Mouse (Mus musculus): ENCODE data around the gene Lrrc4. TPM values are rescaled to one million over a fixed set of nuclear protein-coding genes. Genes with fewer than 3 reads are reported as not detected.

The Lrrc4 gene
- polyA plus RNA-seq, 1 experiment from 2014 or later: 0.35 TPM

DNA sequence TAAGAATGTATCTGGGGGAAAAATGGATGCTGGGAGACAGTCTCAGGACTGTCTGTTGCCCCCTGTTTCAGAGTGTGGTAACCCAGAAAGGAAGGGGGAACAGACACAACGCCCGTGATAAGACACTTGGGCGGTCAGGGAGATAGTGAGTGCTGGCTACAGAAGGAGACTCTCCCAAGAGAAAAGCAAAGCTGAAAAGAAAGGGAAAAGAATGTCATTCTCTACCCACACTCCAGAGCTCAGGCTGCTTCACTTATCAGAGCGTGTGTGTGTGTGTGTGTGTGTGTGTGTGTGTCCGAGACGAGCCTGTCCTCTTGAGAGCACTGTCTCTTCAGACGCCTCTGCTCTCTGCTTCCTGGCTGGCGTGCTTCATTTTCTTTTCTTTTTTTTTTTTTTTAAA lies 45.8 kb downstream of the Lrrc4 start:
- no peak for DNase-seq (ENCODE audit: low spot score)
- Histone ChIP-seq H3K27ac (ENCODE audit: low read length) (no peak overlapping the region), H3K9ac (replicated peaks; ENCODE audit: low read depth) (no peak overlapping the region), H3K4me1 (ENCODE audit: insufficient read depth, low read depth, low read length) (peaks cover 2% of the 10 kb centered on the region; the same call in 1 of the 2 replicates), H3K36me3 (ENCODE audit: insufficient read depth, low read length) (no peaks in the 10 kb centered on the region), H3K4me3 (ENCODE audit: low read depth, low read length) (no peak overlapping the region), H3K27me3 (replicated peaks; ENCODE audit: insufficient read depth, low read length) (no peaks in the 10 kb centered on the region), H3K9me3 (ENCODE audit: low read length) (no peaks in the 10 kb centered on the region), H3K4me2 (replicated peaks; ENCODE audit: low read depth, low read length) (no peak overlapping the region)
- 59% methylated on average over 8 of the region's 8 CpGs for WGBS
- ATAC-seq: no peak
- TF ChIP-seq EP300 (IDR thresholded peaks at IDR 0.05): no peak
- no peak for TF ChIP-seq CTCF (IDR thresholded peaks at IDR 0.05)

DNA sequence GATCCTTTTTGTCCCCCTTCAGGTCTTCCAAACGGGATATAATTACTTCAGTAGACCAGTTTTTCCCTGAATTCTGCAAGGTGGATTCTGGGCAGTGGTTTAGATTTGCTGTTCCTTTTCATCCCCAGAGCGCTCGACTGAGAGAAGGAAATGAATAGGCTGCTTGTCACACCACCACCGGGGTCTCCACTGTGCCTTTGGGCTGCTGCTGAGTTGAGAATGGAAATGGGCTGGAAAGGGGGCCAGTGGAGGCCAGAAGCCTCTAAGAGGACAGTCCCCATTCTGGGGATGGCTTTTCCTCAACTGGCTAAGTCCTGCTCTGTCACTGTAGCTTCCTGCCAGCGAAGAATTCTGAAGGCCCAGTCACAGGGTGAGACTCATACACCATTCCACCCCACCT lies 47.6 kb downstream of the Lrrc4 start:
- no peaks in the 10 kb centered on the region for H3K36me3 ChIP-seq (ENCODE audit: insufficient read depth, low read length)
- no peak overlapping the region for H3K9ac ChIP-seq (replicated peaks; ENCODE audit: low read depth)
- H3K27me3 ChIP-seq (replicated peaks; ENCODE audit: insufficient read depth, low read length): no peaks in the 10 kb centered on the region
- TF ChIP-seq CTCF (IDR thresholded peaks at IDR 0.05) (no peak), EP300 (IDR thresholded peaks at IDR 0.05) (no peak)
- no peak overlapping the region for H3K4me2 ChIP-seq (replicated peaks; ENCODE audit: low read depth, low read length)
- no peak overlapping the region for H3K4me3 ChIP-seq (ENCODE audit: low read depth, low read length)
- DNase-seq (ENCODE audit: low spot score): no peak
- no peak for ATAC-seq
- no peaks in the 10 kb centered on the region for H3K9me3 ChIP-seq (ENCODE audit: low read length)
- peaks cover 2% of the 10 kb centered on the region; the same call in 1 of the 2 replicates for H3K4me1 ChIP-seq (ENCODE audit: insufficient read depth, low read depth, low read length)
- no peak overlapping the region for H3K27ac ChIP-seq (ENCODE audit: low read length)
- WGBS: 82% methylated on average over 5 of the region's 5 CpGs

DNA sequence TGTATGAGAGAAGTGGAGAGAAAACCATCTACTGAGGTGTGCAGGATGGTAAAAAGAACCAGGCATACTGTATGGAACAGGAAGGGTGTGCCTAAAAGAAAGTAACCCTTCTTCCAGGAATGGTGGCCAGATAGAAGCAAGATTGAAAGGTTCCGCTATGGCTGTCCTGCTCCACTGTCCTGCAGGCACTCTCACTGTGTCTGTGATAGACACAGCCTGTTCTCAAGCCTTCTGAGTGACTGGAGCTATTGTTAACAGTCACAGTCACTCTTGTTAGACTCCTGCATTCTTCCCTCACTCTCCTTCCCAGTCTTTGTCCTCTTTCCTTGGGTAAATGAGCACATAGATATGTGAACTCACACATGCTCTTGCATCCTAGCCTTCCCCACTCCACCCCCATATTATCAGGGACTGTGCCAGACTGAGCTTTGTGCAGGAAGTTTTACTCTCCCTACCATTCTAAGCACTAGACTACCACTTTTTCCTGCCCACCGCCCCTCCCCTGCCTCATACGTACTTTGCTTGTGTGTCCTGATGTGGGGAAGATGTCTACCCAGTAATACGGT lies 48.4 kb downstream of the Lrrc4 start:
- Histone ChIP-seq H3K4me2 (replicated peaks; ENCODE audit: low read depth, low read length) (no peak overlapping the region), H3K9ac (replicated peaks; ENCODE audit: low read depth) (no peak overlapping the region), H3K36me3 (ENCODE audit: insufficient read depth, low read length) (no peaks in the 10 kb centered on the region), H3K27ac (ENCODE audit: low read length) (no peak overlapping the region), H3K27me3 (replicated peaks; ENCODE audit: insufficient read depth, low read length) (no peaks in the 10 kb centered on the region), H3K9me3 (ENCODE audit: low read length) (no peaks in the 10 kb centered on the region), H3K4me3 (ENCODE audit: low read depth, low read length) (no peak overlapping the region), H3K4me1 (ENCODE audit: insufficient read depth, low read depth, low read length) (peaks cover 2% of the 10 kb centered on the region; the same call in 1 of the 2 replicates)
- ATAC-seq (no peak), DNase-seq (ENCODE audit: low spot score) (no peak)
- TF ChIP-seq EP300 (IDR thresholded peaks at IDR 0.05): no peak
- no peak for TF ChIP-seq CTCF (IDR thresholded peaks at IDR 0.05)
- WGBS: 76% methylated on average over 4 of the region's 4 CpGs

DNA sequence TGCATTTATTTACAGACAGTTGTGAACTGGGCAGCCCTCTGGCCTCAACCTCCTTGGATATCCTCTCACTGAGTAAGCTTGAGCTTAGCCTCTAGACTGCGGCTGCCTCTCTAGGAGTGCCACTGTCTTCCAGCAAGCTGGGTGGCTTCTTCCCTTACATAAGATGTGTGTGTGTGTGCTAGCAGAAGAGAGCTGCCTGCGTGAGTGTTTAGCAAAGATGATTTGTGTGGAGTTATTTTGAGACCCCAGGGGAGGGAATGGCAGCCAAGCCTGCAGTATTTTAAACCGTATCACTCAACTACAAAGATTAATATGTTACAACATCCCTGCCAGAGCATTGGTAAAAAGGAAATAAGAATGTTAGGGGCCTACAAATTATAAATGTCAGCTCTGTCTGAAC lies 49.9 kb downstream of the Lrrc4 start:
- no peaks in the 10 kb centered on the region for H3K36me3 ChIP-seq (ENCODE audit: insufficient read depth, low read length)
- H3K27me3 ChIP-seq (replicated peaks; ENCODE audit: insufficient read depth, low read length): no peaks in the 10 kb centered on the region
- no peak overlapping the region for H3K4me3 ChIP-seq (ENCODE audit: low read depth, low read length)
- peak; percentile 22 for DNase-seq (ENCODE audit: low spot score)
- WGBS: 45% methylated on average over 3 of the region's 3 CpGs
- H3K27ac ChIP-seq (ENCODE audit: low read length): no peak overlapping the region
- no peak overlapping the region for H3K4me2 ChIP-seq (replicated peaks; ENCODE audit: low read depth, low read length)
- peaks cover 2% of the 10 kb centered on the region; the same call in 1 of the 2 replicates for H3K4me1 ChIP-seq (ENCODE audit: insufficient read depth, low read depth, low read length)
- ATAC-seq: no peak
- H3K9ac ChIP-seq (replicated peaks; ENCODE audit: low read depth): no peak overlapping the region
- no peaks in the 10 kb centered on the region for H3K9me3 ChIP-seq (ENCODE audit: low read length)
- TF ChIP-seq CTCF (IDR thresholded peaks at IDR 0.05) (no peak), EP300 (IDR thresholded peaks at IDR 0.05) (no peak)

DNA sequence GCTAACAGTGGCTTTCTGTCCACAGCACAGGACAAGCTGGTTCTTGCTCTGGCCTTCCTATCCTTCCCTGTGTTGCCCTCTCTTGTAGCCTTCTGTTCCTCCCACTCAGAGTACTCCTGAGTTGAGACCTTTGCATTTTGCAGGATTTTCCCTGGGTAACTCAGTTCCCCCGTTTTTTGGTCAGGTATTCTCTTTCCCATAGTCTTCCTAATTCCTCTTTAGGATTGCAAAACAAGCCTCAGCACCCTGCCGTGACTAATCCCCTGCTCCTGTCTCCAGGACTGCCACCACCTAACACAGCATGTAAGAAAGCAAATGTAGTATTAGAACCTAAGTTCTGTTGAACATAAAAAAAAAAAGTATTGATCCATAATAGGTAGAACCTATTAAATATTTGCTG lies 60.2 kb downstream of the Lrrc4 start:
- ATAC-seq (no peak), DNase-seq (ENCODE audit: low spot score) (no peak)
- TF ChIP-seq EP300 (IDR thresholded peaks at IDR 0.05) (no peak), CTCF (IDR thresholded peaks at IDR 0.05) (no peak)
- Histone ChIP-seq H3K27ac (ENCODE audit: low read length) (no peak overlapping the region), H3K4me1 (ENCODE audit: insufficient read depth, low read depth, low read length) (no peaks in the 10 kb centered on the region), H3K36me3 (ENCODE audit: insufficient read depth, low read length) (no peaks in the 10 kb centered on the region), H3K4me3 (ENCODE audit: low read depth, low read length) (no peak overlapping the region), H3K9ac (replicated peaks; ENCODE audit: low read depth) (no peak overlapping the region), H3K4me2 (replicated peaks; ENCODE audit: low read depth, low read length) (no peak overlapping the region), H3K27me3 (replicated peaks; ENCODE audit: insufficient read depth, low read length) (no peaks in the 10 kb centered on the region), H3K9me3 (ENCODE audit: low read length) (no peaks in the 10 kb centered on the region)
- 53% methylated on average over 2 of the region's 2 CpGs for WGBS

DNA sequence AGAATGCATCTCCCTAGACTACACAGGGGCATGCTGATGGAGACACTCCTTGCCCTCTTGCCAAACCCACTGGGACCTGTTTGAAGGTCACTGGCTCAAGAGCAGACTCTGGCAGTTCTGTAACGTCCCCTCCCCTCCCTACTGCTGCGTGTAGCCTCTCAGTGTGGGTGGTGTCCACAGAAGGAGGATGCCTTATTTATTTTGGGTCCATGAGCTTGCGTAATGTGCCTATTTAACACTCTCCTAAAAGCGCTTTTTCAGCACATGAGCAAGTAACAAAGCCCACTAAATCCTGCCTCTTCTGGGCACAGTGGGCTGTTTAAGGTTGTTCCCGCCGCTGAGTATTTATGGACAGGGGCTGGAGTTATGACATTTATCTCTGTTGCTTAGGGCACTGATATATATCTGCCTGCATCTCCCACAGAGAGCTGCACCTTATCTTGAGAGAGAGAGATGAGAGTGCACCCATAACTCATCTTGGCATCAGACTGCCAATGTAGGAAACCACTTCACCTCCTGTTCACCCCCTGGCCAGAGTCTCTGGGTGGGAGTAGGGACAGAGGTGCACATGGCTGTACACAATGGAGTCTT lies 63.6 kb downstream of the Lrrc4 start:
- Histone ChIP-seq H3K36me3 (ENCODE audit: insufficient read depth, low read length) (no peaks in the 10 kb centered on the region), H3K9ac (replicated peaks; ENCODE audit: low read depth) (no peak overlapping the region), H3K4me1 (ENCODE audit: insufficient read depth, low read depth, low read length) (no peaks in the 10 kb centered on the region), H3K27ac (ENCODE audit: low read length) (no peak overlapping the region), H3K27me3 (replicated peaks; ENCODE audit: insufficient read depth, low read length) (no peaks in the 10 kb centered on the region), H3K9me3 (ENCODE audit: low read length) (no peaks in the 10 kb centered on the region), H3K4me2 (replicated peaks; ENCODE audit: low read depth, low read length) (no peak overlapping the region), H3K4me3 (ENCODE audit: low read depth, low read length) (no peak overlapping the region)
- WGBS: 76% methylated on average over 6 of the region's 6 CpGs
- no peak for ATAC-seq
- TF ChIP-seq CTCF (IDR thresholded peaks at IDR 0.05): no peak
- TF ChIP-seq EP300 (IDR thresholded peaks at IDR 0.05): no peak
- DNase-seq (ENCODE audit: low spot score): no peak
